8 mouse cellular contexts compared by ENCODE assay signal in genomic region chr9:119323260-119323645, GRCm38 (mm10). TPM values are rescaled to one million over a fixed set of nuclear protein-coding genes. Genes with fewer than 3 reads are reported as not detected.
A peak's percentile ranks its signal among the peaks of the same experiment; 100 is the strongest.
DNase-seq lines count a peak whose midpoint lies in the region; ATAC-seq and TF ChIP-seq lines count a peak whose summit lies in the region.

No protein-coding gene starts in this region.

- H3K27me3 ChIP-seq in heart, embryonic 16.5 days (ENCODE audit: control insufficient read depth, insufficient read depth, low read length): no peaks in the 10 kb centered on the region
- no peaks in the 10 kb centered on the region for H3K27me3 ChIP-seq in hindbrain, embryonic 12.5 days
- H3K27me3 ChIP-seq in midbrain, embryonic 11.5 days (ENCODE audit: control insufficient read depth, insufficient read depth, low read length): no peaks in the 10 kb centered on the region

- H3K4me2 ChIP-seq in heart, embryonic 16.5 days (ENCODE audit: low read depth, low read length): peak overlapping the region; percentile 88
- H3K4me2 ChIP-seq in hindbrain, embryonic 12.5 days (replicated peaks): peak overlapping the region; percentile 99
- H3K4me2 ChIP-seq in midbrain, embryonic 11.5 days: peak overlapping the region; percentile 69

- TF ChIP-seq CTCF in bone marrow, adult 2 months (IDR thresholded peaks at IDR 0.05; ENCODE audit: control insufficient read depth, insufficient read depth, low read length): no peak

- peak overlapping the region; percentile 82 for H3K9ac ChIP-seq in heart, embryonic 16.5 days (ENCODE audit: low read length)
- peak overlapping the region; percentile 68 for H3K9ac ChIP-seq in hindbrain, embryonic 12.5 days
- H3K9ac ChIP-seq in midbrain, embryonic 11.5 days (ENCODE audit: low read length): peak overlapping the region; percentile 79

- H3K36me3 ChIP-seq in heart, embryonic 16.5 days (ENCODE audit: control insufficient read depth, insufficient read depth): no peaks in the 10 kb centered on the region
- H3K36me3 ChIP-seq in hindbrain, embryonic 12.5 days: 0 out of 2 replicates have a peak, but pooled peaks cover 3% of the 10 kb centered on the region
- no peaks in the 10 kb centered on the region for H3K36me3 ChIP-seq in midbrain, embryonic 11.5 days (ENCODE audit: control insufficient read depth, insufficient read depth, low read length)

- 2% methylated on average over 9 of the region's 9 CpGs for WGBS in heart, embryonic 16.5 days
- WGBS in bone marrow, adult 2 months: 3% methylated on average over 9 of the region's 9 CpGs
- 9% methylated on average over 9 of the region's 9 CpGs for WGBS in hindbrain, embryonic 12.5 days
- 9% methylated on average over 9 of the region's 9 CpGs for WGBS in midbrain, embryonic 11.5 days

- DNase-seq in heart, adult 8-10 months (ENCODE audit: low spot score): no peak
- no peak for DNase-seq in midbrain, embryonic 11.5 days (ENCODE audit: low spot score, missing footprints)
- no peak for DNase-seq in gastrocnemius, postnatal 4 days (ENCODE audit: low spot score in 2 of 2)
- no peak for DNase-seq in spleen, adult 18-20 months
- no peak for DNase-seq in c-Kit-positive CD71-positive TER-119-positive erythroid progenitor cells, embryonic 14.5 days (ENCODE audit: low spot score)

- no peaks in the 10 kb centered on the region for H3K9me3 ChIP-seq in heart, embryonic 16.5 days (replicated peaks; ENCODE audit: control insufficient read depth, low read length)
- no peaks in the 10 kb centered on the region for H3K9me3 ChIP-seq in hindbrain, embryonic 12.5 days (replicated peaks)
- no peaks in the 10 kb centered on the region for H3K9me3 ChIP-seq in midbrain, embryonic 11.5 days (ENCODE audit: control insufficient read depth, low read length)

- no peak for ATAC-seq in heart, embryonic 16.5 days (replicated peaks; ENCODE audit: extremely low read depth, insufficient read depth, low FRiP score)
- ATAC-seq in hindbrain, embryonic 12.5 days (ENCODE audit: low FRiP score): peak; percentile 23; the same call in 1 of the 2 replicates
- ATAC-seq in midbrain, embryonic 11.5 days (ENCODE audit: low FRiP score): no peak

- H3K4me1 ChIP-seq in heart, embryonic 16.5 days (ENCODE audit: control insufficient read depth, insufficient read depth, low read length): peaks cover 10% of the 10 kb centered on the region
- peaks cover 3% of the 10 kb centered on the region; the same call in 1 of the 2 replicates for H3K4me1 ChIP-seq in bone marrow, adult 2 months (ENCODE audit: control insufficient read depth, insufficient read depth, low read length)
- peaks cover 18% of the 10 kb centered on the region for H3K4me1 ChIP-seq in hindbrain, embryonic 12.5 days
- peaks cover 8% of the 10 kb centered on the region for H3K4me1 ChIP-seq in midbrain, embryonic 11.5 days (ENCODE audit: control insufficient read depth, insufficient read depth, low read length)

- peak overlapping the region; percentile 96 for H3K4me3 ChIP-seq in heart, embryonic 16.5 days (ENCODE audit: low read length)
- peak overlapping the region; percentile 91 for H3K4me3 ChIP-seq in bone marrow, adult 2 months (replicated peaks; ENCODE audit: control insufficient read depth, low read depth, low read length)
- H3K4me3 ChIP-seq in hindbrain, embryonic 12.5 days: peak overlapping the region; percentile 95
- peak overlapping the region; percentile 87 for H3K4me3 ChIP-seq in midbrain, embryonic 11.5 days (ENCODE audit: low read depth, low read length)

- peak overlapping the region; percentile 96 for H3K27ac ChIP-seq in heart, embryonic 16.5 days (ENCODE audit: low read length)
- peak overlapping the region; percentile 95 for H3K27ac ChIP-seq in bone marrow, adult 2 months (ENCODE audit: control insufficient read depth, insufficient read depth, low read depth, low read length, poor library complexity)
- H3K27ac ChIP-seq in hindbrain, embryonic 12.5 days: peak overlapping the region; percentile 92
- H3K27ac ChIP-seq in midbrain, embryonic 11.5 days (ENCODE audit: low read depth, low read length): peak overlapping the region; percentile 83

- no peak for TF ChIP-seq POLR2A in bone marrow, adult 2 months (IDR thresholded peaks at IDR 0.05; ENCODE audit: borderline replicate concordance, control insufficient read depth, low read depth, low read length)

RNA-seq across cellular contexts. Expression of gene Oxsr1, which starts 1.0 kb away (rescaled TPM):
- polyA plus RNA-seq in heart, embryonic 16.5 days (2015; fragmentation: Nextera tagmentation; extraction: Ambion mirVana): 8.3 TPM in 2 replicates
- total RNA-seq in heart, adult 8-10 months (2022): 10 to 100 TPM; 52.5 to 63.2 (median 55.3) TPM
- 16.7 and 19.3 TPM in 2 replicates for polyA plus RNA-seq in bone marrow, adult 2 months (2011; ENCODE audit: insufficient read depth, insufficient read length, low replicate concordance, missing spikeins)
- 18.9 and 19.6 TPM in 2 replicates for polyA plus RNA-seq in hindbrain, embryonic 12.5 days (2016; fragmentation: Nextera tagmentation; extraction: Ambion mirVana)
- polyA plus RNA-seq in midbrain, embryonic 11.5 days (2014; fragmentation: Nextera tagmentation; extraction: Ambion mirVana): 15.5 and 16.2 TPM in 2 replicates
- total RNA-seq in gastrocnemius, postnatal 4 days (2021): 10 to 100 TPM; 36.0 to 39.1 TPM

RNA-seq across cellular contexts. Expression of gene Acaa1a, which starts 16.2 kb away (rescaled TPM):
- polyA plus RNA-seq in heart, embryonic 16.5 days (2015; fragmentation: Nextera tagmentation; extraction: Ambion mirVana): 100 and 104 TPM in 2 replicates
- total RNA-seq in heart, adult 8-10 months (2022): 10 to 100 TPM; 75.1 to 88.4 (median 78.0) TPM
- polyA plus RNA-seq in bone marrow, adult 2 months (2011; ENCODE audit: insufficient read depth, insufficient read length, low replicate concordance, missing spikeins): 25.2 and 53.7 TPM in 2 replicates
- 82.4 and 87.1 TPM in 2 replicates for polyA plus RNA-seq in hindbrain, embryonic 12.5 days (2016; fragmentation: Nextera tagmentation; extraction: Ambion mirVana)
- 52.7 and 61.2 TPM in 2 replicates for polyA plus RNA-seq in midbrain, embryonic 11.5 days (2014; fragmentation: Nextera tagmentation; extraction: Ambion mirVana)
- total RNA-seq in gastrocnemius, postnatal 4 days (2021): 10 to 100 TPM; 52.9 to 58.1 TPM

RNA-seq across cellular contexts. Expression of gene Myd88, which starts 18.0 kb away (rescaled TPM):
- 18.1 and 19.0 TPM in 2 replicates for polyA plus RNA-seq in heart, embryonic 16.5 days (2015; fragmentation: Nextera tagmentation; extraction: Ambion mirVana)
- 10 to 100 TPM; 10.7 to 12.5 (median 11.4) TPM for total RNA-seq in heart, adult 8-10 months (2022)
- polyA plus RNA-seq in bone marrow, adult 2 months (2011; ENCODE audit: insufficient read depth, insufficient read length, low replicate concordance, missing spikeins): 17.7 and 26.2 TPM in 2 replicates
- polyA plus RNA-seq in hindbrain, embryonic 12.5 days (2016; fragmentation: Nextera tagmentation; extraction: Ambion mirVana): 6.3 and 7.6 TPM in 2 replicates
- polyA plus RNA-seq in midbrain, embryonic 11.5 days (2014; fragmentation: Nextera tagmentation; extraction: Ambion mirVana): 6.3 and 7.6 TPM in 2 replicates
- 10 to 100 TPM; 13.1 to 14.4 TPM for total RNA-seq in gastrocnemius, postnatal 4 days (2021)

RNA-seq across cellular contexts. Expression of gene Xylb, which starts 33.9 kb away (rescaled TPM):
- 1.00 and 1.1 TPM in 2 replicates for polyA plus RNA-seq in heart, embryonic 16.5 days (2015; fragmentation: Nextera tagmentation; extraction: Ambion mirVana)
- under 1 TPM; 0.25 to 0.41 (median 0.39) TPM for total RNA-seq in heart, adult 8-10 months (2022)
- polyA plus RNA-seq in bone marrow, adult 2 months (2011; ENCODE audit: insufficient read depth, insufficient read length, low replicate concordance, missing spikeins): 1.5 and 2.3 TPM in 2 replicates
- 4.7 and 4.9 TPM in 2 replicates for polyA plus RNA-seq in hindbrain, embryonic 12.5 days (2016; fragmentation: Nextera tagmentation; extraction: Ambion mirVana)
- 5.4 and 6.5 TPM in 2 replicates for polyA plus RNA-seq in midbrain, embryonic 11.5 days (2014; fragmentation: Nextera tagmentation; extraction: Ambion mirVana)
- total RNA-seq in gastrocnemius, postnatal 4 days (2021): 1 to 10 TPM; 1.8 to 2.1 TPM

RNA-seq across cellular contexts. Expression of gene Slc22a14, which starts 42.1 kb away (rescaled TPM):
- polyA plus RNA-seq in heart, embryonic 16.5 days (2015; fragmentation: Nextera tagmentation; extraction: Ambion mirVana): 0.20 TPM in 1 of 2 replicates, not detected in the other
- under 1 TPM in 2 of 4 experiments, not detected in 2; 0.31 to 0.47 TPM for total RNA-seq in heart, adult 8-10 months (2022)
- polyA plus RNA-seq in bone marrow, adult 2 months (2011; ENCODE audit: insufficient read depth, insufficient read length, low replicate concordance, missing spikeins): 2.0 and 8.0 TPM in 2 replicates
- not detected in 2 replicates for polyA plus RNA-seq in hindbrain, embryonic 12.5 days (2016; fragmentation: Nextera tagmentation; extraction: Ambion mirVana)
- not detected in 2 replicates for polyA plus RNA-seq in midbrain, embryonic 11.5 days (2014; fragmentation: Nextera tagmentation; extraction: Ambion mirVana)
- not detected for total RNA-seq in gastrocnemius, postnatal 4 days (2021)
